Mouse (Mus musculus) MEL-GATA-1-ER (cell line): ENCODE measurements at regions not wholly inside any gene's neighbourhood (a gene's known extent, or its start where the extent isn't known, plus 50 kb on each side); places are given as distances from the start of the nearest gene placed in this dataset.

Source experiments
- DNase-seq: peaks from one replicate; pipeline ENCODE4 v3.0.0-alpha.2; 2012; ENCODE audit warnings: low read depth; ENCODE audit errors: extremely low read depth

DNA sequence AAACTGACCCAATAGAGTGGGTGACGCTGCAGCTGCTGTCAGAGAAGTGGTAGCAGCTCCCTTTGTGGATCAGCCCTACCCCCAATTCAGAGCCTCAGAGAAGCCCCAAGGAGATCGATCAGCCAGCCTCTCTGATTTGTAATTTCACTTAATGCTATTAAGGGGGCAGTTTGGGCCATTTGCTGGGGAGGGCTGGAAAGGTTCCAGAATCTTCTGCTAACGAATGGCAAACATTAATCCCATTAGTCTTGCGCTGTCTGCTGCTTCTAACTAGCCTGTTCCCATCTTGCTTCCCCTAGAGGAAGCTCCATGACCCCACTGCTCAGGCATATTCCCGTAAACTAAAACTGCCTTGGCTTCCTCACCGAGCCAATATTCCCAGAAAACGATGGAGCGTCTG is 59.9 kb upstream of the Lrrn2 start:
- no peak for DNase-seq

DNA sequence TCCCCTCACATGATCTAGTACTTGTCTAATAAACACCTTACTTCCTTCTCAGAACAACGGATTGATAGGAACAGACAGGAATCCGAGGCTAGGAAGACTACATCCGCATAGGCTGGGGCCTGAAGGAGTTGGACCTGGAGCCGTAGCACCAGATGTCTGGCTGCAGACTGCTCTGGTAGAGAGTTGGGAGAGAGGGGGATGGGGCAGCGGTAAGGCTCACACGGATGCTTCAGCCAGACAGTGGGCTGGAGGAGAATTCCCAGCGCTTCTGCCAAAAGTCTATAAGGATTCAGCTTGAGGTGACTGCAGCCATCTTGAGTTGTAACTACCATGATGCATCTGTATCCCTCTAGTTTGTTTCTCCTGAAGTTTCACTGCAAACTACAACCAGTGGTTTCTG is 61.8 kb upstream of the Lrrn2 start:
- no peak for DNase-seq

DNA sequence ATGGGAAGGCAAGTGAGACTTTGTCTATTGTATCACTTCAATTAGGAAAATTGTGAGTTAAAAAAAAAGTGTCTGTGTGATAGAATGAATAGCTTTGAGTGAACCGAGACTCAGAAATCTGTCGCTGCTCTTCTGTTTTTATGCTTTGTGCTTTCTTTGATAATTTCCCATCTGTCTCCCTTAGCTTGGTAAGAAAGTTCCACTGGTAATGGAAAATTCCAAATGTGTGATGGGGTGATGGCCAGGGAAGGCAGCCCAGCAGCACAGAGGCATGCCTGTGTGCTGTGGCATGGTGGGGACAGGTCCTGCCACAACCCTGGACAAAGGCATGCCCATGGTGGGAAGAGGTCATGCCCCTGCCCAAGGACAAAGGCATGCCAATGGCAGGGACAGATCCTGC is 62.7 kb upstream of the Lrrn2 start:
- no peak for DNase-seq

DNA sequence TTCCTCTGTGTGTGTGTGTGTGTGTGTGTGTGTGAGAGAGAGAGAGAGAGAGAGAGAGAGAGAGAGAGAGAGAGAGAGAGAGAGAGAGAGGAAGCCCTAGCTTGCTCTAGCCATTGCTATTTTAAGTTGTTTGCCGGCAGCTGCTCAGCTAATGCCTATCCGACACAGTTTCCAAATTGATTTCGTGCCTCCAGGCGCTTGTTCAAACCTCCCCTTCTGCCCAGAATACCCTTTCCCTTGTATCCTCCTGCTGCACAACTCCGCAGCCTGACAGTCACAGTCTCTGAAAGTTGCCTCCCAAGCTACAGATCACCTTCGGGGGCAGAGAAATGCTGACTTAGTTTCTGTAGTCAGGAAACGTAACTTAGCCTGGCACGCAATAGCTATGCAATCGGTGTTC is 63.9 kb upstream of the Nfasc start:
- DNase-seq, result no peak

DNA sequence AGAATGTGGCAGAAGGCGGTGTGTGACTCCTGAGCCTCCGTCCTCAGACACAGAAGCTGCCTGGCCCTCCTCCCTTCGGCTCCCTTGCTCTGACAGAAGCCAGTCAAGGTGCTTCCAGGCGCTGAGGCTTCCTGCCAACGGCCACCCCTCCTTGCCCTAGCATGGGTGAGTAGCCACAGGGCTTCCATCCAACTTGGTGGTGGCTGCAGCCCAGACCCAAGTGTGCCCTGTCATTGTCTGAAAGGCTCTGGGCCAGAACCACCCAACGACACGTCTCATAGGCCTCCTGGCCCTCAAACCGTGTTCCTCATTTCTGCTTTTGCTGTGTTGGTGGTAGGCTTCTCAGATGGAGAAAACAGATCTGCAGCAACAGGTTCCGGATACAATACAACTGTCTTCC is 62.2 kb upstream of the Nfasc start:
- DNase-seq, result no peak

DNA sequence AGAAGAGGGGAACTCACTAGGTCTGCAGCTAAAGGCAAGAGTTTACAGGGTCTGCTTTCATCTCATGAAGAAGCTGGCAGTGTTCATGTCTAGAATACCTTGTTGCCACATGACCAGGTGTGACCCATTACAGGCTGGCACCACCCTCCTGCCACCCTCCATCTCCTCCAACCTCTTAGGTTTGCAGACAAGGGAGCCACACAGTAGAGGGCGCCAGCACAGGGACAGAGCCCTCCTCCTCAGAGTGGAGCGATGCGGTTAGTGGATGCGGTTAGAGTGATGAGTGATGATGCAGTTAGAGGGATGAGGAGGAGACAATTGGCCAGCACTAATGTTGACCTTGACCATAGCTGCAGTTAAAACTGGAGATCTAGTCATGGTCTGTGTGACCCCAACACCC is 60.8 kb upstream of the Nfasc start:
- DNase-seq, result no peak

DNA sequence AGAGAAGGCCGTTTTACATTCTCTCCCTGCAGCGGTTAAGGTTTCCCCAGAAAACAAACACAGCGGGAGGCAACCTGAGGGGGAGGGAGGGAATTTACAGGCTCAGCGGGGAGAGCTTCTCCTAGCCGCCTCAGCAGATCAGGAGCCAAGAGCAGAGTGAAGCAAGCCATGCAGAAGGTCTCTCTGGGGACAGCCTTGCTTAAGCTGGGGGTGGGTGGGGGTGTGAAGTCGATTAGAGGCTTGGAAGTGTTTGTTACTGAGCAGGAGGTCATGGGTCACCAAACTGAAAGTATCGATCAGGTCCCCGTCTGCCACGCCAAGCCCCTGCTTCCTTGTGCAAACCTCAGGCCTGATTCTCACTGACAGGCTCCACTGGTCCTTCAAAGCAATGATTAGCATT is 58.7 kb upstream of the Nfasc start:
- DNase-seq, result no peak

DNA sequence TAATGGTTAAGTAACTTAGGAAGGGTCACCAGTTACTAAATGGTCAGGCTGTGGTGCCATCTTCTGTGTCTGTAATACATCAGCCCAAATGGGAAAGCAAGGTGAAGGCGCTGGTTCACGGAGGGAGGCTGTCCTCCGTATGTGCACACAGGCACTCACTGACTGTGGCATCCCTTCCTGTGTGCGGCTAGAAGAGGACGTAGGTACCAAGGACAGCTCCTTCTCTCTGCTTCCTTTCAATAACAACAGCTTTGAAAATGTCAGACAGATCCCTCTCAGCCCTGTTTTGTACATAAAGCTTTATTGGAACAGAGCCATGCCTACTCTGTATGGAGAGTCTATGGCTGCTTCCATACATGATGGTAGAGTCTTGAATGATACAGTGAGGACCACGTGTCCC is 57.7 kb upstream of the Nfasc start:
- no peak for DNase-seq

DNA sequence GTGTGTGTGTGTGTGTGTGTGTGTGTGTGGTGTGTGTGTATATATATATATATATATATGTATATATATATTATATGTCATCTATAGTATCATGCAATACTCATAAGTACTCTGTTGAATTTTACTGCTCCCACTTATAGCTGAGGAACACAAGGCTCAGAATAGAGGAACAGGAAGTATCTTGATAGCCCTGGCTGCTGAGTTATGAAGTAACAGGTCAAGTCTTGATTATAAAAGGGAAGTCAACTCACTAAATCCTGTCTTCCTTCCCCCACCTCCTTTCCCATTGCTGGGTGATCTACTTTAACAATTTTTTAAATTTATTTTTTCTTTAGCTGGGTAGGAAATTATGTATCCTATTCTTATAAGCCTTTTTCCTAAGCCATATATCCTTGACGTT is 52.9 kb upstream of the Nfasc start:
- peak; percentile 1 for DNase-seq
